Mouse (Mus musculus) neural tube, embryonic 14.5 days (tissue): Measurements from ENCODE around the gene Mphosph10. TPM values are rescaled to one million over a fixed set of nuclear protein-coding genes. Genes with fewer than 3 reads are reported as not detected.
A peak's percentile ranks its signal among the peaks of the same experiment; 100 is the strongest.

Source experiments
- ATAC-seq: fragments of 200-750 bp; cut with Nextera tagmentation; 2 replicates; pipeline ENCODE4 v1.8.0; 2017; ENCODE audit warnings: low read depth, mild to moderate bottlenecking, moderate TSS enrichment, moderate library complexity
- H3K27ac ChIP-seq: fragments of 300-500 bp; sonication (generic); 2 replicates; pipeline ENCODE4 v1.5.1; 2014; ENCODE audit warnings: low read depth, mild to moderate bottlenecking, control low read depth, low read length, moderate library complexity, mixed read lengths
- H3K27me3 ChIP-seq: fragments of 300-500 bp; sonication (generic); 2 replicates; pipeline ENCODE4 v1.6.1; 2014; ENCODE audit warnings: low read length; ENCODE audit not compliant: control insufficient read depth, insufficient read depth
- H3K36me3 ChIP-seq: fragments of 300-500 bp; sonication (generic); 2 replicates; pipeline ENCODE4 v1.6.1; 2014; ENCODE audit warnings: low read length, mixed read lengths; ENCODE audit not compliant: control insufficient read depth, insufficient read depth
- H3K4me1 ChIP-seq: fragments of 300-500 bp; sonication (generic); 2 replicates; pipeline ENCODE4 v1.6.1; 2014; ENCODE audit warnings: low read length; ENCODE audit not compliant: control insufficient read depth, insufficient read depth
- H3K4me2 ChIP-seq: fragments of 300-500 bp; sonication (generic); 2 replicates; pipeline ENCODE4 v1.6.1; 2014; ENCODE audit warnings: mild to moderate bottlenecking, low read depth, low read length, control low read depth
- H3K4me3 ChIP-seq: fragments of 300-500 bp; sonication (generic); 2 replicates; pipeline ENCODE4 v1.5.1; 2014; ENCODE audit warnings: low read depth, low read length, control low read depth, mixed read lengths
- H3K9ac ChIP-seq: fragments of 300-500 bp; sonication (generic); replicated peaks from 2 replicates; pipeline ENCODE4 v1.6.1; 2014; ENCODE audit warnings: low read depth, mild to moderate bottlenecking, control low read depth, low read length, mixed read lengths
- H3K9me3 ChIP-seq: fragments of 300-500 bp; sonication (generic); 2 replicates; pipeline ENCODE4 v1.6.1; 2016; ENCODE audit warnings: low read length; ENCODE audit not compliant: control insufficient read depth
- WGBS: fragments of 180-500 bp; shearing (Covaris S2); extraction: QIAGEN DNeasy Blood & Tissue Kit; methylation state at CpG from one replicate; pipeline ENCODE4 v1.1.7; 2014; 5-methylcytosine and 5-hydroxymethylcytosine counted together
- polyA plus RNA-seq: library from polyadenylated mRNA; unstranded; fragments of >200 nt; fragmentation: Nextera tagmentation; extraction: Ambion mirVana; gene quantifications from 2 replicates; pipeline ENCODE4 v1.2.1, GENCODE M21; 2014

The Mphosph10 gene
- polyA plus RNA-seq, 1 experiment from 2014 or later = 22.9 TPM

DNA sequence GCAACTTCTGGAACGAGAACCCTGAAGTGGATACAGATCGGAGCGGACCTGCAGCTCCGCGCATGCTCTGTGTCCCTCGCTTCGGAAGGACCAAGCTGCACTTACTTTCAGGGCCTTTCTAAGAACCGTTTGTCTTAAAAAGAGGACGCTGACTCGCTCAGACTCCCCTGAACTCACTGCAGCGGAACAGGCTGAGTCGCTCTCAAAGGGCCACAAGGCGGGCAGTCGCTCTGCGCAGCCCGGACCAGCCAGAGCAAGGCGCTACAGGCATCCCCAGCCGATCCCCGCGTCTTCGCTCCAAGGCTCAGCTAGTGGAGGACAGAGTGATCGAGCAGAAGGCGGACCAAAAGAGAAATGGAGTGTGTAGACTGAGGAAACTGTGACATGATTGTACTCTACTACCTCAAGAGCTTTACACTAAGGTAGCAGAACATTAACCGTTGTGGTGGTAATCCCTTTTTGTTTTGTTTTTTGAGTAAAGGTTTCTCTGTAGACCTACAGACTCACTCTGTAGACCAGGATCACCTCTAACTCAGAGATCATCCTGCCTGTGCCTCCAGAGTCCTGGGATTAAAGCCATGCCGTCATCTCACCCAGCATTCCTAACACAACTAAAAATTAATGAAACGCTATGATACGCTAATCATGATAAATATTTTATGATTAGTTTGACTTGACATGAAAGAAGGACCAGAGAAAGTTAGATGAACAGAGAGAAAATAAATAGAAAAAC is 18.1 kb downstream of the Mphosph10 start, which contains the start of gene Fan1:
Gene Fan1 (minus strand): TSS at position 266 of the 733 bp plus-strand sequence.
- Histone ChIP-seq H3K27me3 (no peaks in the 10 kb centered on the region), H3K9ac (peak within 1 kb of the TSS; percentile 67), H3K4me3 (peak within 1 kb of the TSS; percentile 72), H3K4me2 (peak within 1 kb of the TSS; percentile 64), H3K27ac (peak within 1 kb of the TSS; percentile 89), H3K9me3 (no peaks in the 10 kb centered on the region), H3K36me3 (peaks cover 22% of the 10 kb centered on the region), H3K4me1 (peaks cover 4% of the 10 kb centered on the region; the same call in 1 of the 2 replicates)
- ATAC-seq = peak; percentile 98
- 4% methylated on average over 27 of the region's 27 CpGs for WGBS

DNA sequence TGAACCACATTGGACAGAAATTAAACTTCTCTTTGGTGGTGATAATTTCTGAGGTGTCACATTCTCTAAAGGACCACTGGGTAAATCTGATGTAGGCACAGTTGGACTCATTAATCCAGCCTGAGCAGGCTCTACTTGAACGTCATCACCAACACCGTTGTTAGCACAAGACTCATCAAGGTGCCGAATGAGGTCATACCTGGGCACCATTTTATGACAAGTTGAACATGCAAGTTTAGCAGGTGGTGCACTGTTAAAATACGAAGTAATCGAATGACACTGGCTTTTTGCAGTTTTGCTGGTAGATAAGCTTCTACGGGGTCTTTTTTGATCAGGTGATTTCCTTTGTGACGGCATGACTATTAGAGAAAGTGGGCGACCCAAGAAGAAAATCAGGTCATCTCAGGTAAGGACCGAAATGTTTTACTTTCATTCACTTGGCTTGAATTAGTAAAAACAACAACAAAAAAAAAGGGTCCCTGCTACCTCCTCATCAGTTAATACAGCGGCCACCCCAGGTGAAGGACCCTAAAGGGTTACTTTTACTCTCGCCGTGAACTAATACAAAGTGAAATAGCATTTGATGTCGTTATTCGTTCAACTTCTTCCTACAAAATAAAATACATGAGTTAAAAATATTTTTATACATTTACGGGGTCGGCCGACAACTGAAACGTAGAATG is 18.8 kb downstream of the Mphosph10 start:
- H3K36me3 ChIP-seq = peaks cover 17% of the 10 kb centered on the region
- H3K4me3 ChIP-seq = peak overlapping the region; percentile 72
- peak overlapping the region; percentile 67 for H3K9ac ChIP-seq
- peak overlapping the region; percentile 64 for H3K4me2 ChIP-seq
- WGBS = 14% methylated on average over 18 of the region's 18 CpGs
- ATAC-seq = peak; percentile 29; the same call in 1 of the 2 replicates
- H3K9me3 ChIP-seq = no peaks in the 10 kb centered on the region
- H3K4me1 ChIP-seq = peaks cover 4% of the 10 kb centered on the region; the same call in 1 of the 2 replicates
- H3K27me3 ChIP-seq = no peaks in the 10 kb centered on the region
- peak overlapping the region; percentile 89 for H3K27ac ChIP-seq

DNA sequence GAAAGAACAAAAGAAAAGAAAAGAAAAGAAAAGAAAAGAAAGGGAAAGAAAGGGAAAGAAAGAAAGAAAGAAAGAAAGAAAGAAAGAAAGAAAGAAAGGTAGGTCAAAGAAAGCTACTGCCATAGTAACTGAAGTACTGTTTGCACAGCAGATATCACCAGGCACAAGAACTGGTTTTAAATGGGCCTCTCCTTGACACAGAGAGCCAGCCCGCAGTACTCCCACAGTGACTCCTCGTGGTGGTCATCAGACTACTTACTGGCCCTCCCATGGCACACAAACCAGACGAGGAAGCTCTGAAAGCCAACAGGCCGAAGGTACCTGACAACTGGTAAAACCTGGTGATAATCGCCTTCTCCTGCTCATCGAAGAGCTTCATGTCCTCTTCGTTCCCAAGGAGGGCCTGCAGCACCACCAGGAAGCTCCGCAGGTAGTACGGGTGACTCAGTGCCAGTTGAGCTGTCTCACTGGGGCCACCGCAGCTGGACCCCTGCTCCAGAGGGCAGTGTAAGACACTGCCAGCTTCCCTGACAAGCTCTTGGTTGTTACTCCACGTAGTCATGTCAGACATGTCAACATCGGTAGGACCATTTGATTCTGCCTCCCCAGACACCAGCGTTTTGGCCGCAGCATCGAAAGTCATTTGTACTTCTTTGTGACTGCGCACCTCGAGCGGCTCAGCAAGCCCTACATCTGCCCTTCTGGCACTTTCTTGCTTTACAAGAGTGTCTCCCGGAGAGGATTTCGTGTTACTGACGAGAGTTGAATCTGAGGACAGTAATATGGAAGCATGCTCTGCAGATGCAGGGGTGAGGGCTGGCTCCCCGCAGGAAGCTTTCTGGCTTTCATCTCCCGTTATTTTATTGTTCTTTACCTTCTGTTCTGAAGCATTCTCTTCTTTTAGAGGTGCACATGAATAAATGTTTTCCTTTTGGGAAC is 19.9 kb downstream of the Mphosph10 start:
- Histone ChIP-seq H3K4me2 (no peak overlapping the region), H3K36me3 (peaks cover 9% of the 10 kb centered on the region; the same call in 1 of the 2 replicates)
- 87% methylated on average over 23 of the region's 23 CpGs for WGBS

DNA sequence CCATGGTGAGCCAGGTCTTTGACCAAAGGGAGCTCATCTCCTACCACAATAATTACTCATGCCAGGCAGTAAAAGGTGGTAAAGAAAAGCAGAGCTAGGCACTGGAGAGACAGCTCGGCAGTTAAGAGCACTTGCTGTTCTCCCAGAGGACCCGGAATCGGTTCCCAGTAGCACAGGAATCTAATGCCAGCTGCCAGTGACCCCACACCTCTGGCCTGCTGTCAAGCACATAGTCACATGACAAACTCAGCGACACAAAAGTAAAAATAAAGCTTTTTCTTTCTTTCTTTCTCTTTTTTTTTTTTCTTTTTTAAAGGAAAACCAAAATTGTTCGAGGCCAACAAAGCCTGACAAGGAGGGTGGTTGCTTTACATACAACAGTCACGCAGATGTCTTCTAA is 22.2 kb downstream of the Mphosph10 start:
- Histone ChIP-seq H3K4me1 (peaks cover 4% of the 10 kb centered on the region; the same call in 1 of the 2 replicates), H3K27me3 (no peaks in the 10 kb centered on the region), H3K9ac (no peak overlapping the region), H3K36me3 (peaks cover 5% of the 10 kb centered on the region; the same call in 1 of the 2 replicates), H3K27ac (no peak overlapping the region), H3K9me3 (no peaks in the 10 kb centered on the region), H3K4me2 (no peak overlapping the region), H3K4me3 (no peak overlapping the region)
- no peak for ATAC-seq
- WGBS = 85% methylated on average over 6 of the region's 6 CpGs

More for the DNA sequence above, 19.9 kb downstream of the Mphosph10 start:
- no peaks in the 10 kb centered on the region for H3K9me3 ChIP-seq
- no peak overlapping the region for H3K27ac ChIP-seq
- no peak overlapping the region for H3K4me3 ChIP-seq
- ATAC-seq = no peak
- no peaks in the 10 kb centered on the region for H3K27me3 ChIP-seq
- 0 out of 2 replicates have a peak overlapping the region, but pooled peaks have one; percentile 2 for H3K9ac ChIP-seq
- H3K4me1 ChIP-seq = peaks cover 4% of the 10 kb centered on the region; the same call in 1 of the 2 replicates

DNA sequence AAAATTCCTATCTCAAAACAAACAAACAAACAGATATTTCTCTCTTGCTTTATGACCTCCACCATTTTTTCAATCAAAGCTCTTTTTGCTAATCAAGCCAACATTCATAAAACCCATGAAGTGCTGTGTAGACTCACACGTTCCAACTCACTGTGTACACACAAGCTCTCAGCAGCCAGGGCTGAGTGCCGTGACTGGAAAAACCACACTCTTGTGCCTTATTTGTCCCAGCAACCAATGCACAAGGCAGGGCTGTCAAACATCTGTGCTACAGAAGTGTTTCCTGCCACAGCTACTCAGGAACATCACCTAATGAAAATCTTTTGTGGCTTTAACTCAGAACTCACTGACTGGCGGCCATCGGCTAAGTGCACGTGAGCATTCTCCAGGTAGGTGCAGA is 26.2 kb downstream of the Mphosph10 start:
- 97% methylated on average over 5 of the region's 5 CpGs for WGBS
- Histone ChIP-seq H3K4me1 (no peaks in the 10 kb centered on the region), H3K36me3 (peaks cover 22% of the 10 kb centered on the region), H3K4me2 (no peak overlapping the region), H3K9ac (no peak overlapping the region), H3K27me3 (no peaks in the 10 kb centered on the region), H3K27ac (no peak overlapping the region), H3K4me3 (no peak overlapping the region), H3K9me3 (no peaks in the 10 kb centered on the region)
- no peak for ATAC-seq

DNA sequence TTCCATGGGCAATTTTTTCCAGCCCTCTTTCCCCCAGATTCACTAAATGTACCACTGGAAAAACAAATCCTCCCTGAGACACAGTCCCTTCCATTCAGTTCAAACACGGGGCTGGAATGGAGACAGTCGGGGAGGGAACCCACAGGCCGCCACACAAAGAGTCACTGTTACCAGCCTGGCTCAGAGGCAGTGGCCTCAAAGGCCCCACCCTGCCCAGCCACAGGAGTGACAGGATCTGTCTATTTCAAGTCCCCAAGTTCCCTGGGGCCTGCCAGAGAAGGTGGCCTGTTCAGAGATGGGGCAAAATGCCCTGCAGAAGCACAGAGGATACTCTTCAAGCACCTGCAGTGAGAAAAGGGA is 31.5 kb downstream of the Mphosph10 start:
- H3K4me1 ChIP-seq = no peaks in the 10 kb centered on the region
- peak overlapping the region; percentile 23; the same call in 1 of the 2 replicates for H3K27ac ChIP-seq
- peaks cover 31% of the 10 kb centered on the region; the same call in 1 of the 2 replicates for H3K36me3 ChIP-seq
- no peaks in the 10 kb centered on the region for H3K9me3 ChIP-seq
- no peak overlapping the region for H3K4me3 ChIP-seq
- no peak overlapping the region for H3K4me2 ChIP-seq
- no peak overlapping the region for H3K9ac ChIP-seq
- ATAC-seq = no peak
- H3K27me3 ChIP-seq = no peaks in the 10 kb centered on the region
- WGBS = 62% methylated on average over 3 of the region's 3 CpGs

DNA sequence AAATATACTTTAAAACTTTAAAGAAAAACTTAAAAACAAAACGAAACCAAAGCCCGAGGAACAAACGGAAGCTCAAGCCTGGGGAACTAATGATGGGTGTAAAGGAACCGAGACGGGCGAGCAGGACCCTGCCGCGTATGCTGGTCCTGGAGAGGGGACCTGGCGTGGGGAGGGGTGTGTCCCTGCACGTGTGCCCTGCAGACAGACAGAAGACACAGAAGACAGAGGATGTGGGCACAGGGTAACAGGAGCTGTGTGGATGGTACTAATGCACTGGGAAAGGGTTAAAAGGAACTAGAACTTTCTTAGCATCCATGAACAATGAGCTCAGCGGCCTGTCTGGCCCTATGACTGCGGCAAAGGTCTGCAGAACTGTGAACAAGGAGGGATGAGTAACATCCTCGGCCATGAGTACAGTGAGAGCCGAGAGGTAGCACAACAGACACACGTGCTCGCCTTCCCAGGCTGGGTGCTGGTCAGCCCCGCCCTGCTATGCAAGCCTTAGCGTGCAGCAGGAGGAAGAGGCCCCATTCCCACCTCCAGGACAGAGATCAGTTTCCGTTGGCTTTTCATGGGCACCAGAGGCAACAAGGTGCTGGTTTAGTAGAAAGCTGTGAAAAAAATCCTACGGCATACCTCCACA is 32.0 kb downstream of the Mphosph10 start:
- WGBS = 85% methylated on average over 20 of the region's 20 CpGs
- Histone ChIP-seq H3K9ac (no peak overlapping the region), H3K4me1 (no peaks in the 10 kb centered on the region), H3K36me3 (peaks cover 31% of the 10 kb centered on the region; the same call in 1 of the 2 replicates), H3K9me3 (no peaks in the 10 kb centered on the region), H3K27ac (peak overlapping the region; percentile 24; the same call in 1 of the 2 replicates), H3K4me2 (no peak overlapping the region), H3K27me3 (no peaks in the 10 kb centered on the region), H3K4me3 (no peak overlapping the region)
- ATAC-seq = peak; percentile 46; the same call in 1 of the 2 replicates

DNA sequence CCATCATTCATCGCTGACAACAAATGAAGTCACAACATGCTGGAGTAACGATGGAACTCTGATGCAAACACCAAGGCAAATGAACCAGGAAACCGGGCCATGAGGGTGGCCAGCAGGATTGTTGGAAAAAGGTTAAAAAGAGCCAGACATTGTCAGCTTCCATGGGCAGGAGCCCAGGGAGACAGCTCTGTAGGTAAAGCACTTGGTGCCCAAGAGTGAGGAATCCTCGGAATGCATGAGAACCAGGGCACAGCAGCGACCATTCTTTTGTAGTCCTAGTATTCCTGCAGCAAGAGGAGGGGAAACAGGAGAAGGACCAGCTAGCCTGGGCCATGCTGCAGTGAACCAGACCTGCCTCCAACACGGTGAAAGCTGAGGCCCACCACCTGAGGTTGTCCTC is 33.4 kb downstream of the Mphosph10 start:
- Histone ChIP-seq H3K27ac (no peak overlapping the region), H3K4me3 (no peak overlapping the region), H3K27me3 (no peaks in the 10 kb centered on the region), H3K36me3 (peaks cover 31% of the 10 kb centered on the region; the same call in 1 of the 2 replicates), H3K4me1 (no peaks in the 10 kb centered on the region), H3K9ac (no peak overlapping the region), H3K9me3 (no peaks in the 10 kb centered on the region), H3K4me2 (no peak overlapping the region)
- 90% methylated on average over 6 of the region's 6 CpGs for WGBS
- ATAC-seq = no peak
